Mouse (Mus musculus) testis, adult 2 months (tissue): Measurements from ENCODE around the gene Cited4.

ENCODE experiments used
- CTCF ChIP-seq: fragments of 200-500 bp; IDR thresholded peaks from 2 replicates; pipeline ENCODE4 v1.5.1; 2012; ENCODE audit warnings: low read depth, mild to moderate bottlenecking, inconsistent platforms, low read length, moderate library complexity; ENCODE audit not compliant: control insufficient read depth, insufficient read depth, insufficient replicate concordance
- POLR2A ChIP-seq: fragments of 200-500 bp; IDR thresholded peaks from 2 replicates; pipeline ENCODE4 v1.6.1; 2012; ENCODE audit warnings: low read depth, mild to moderate bottlenecking, inconsistent platforms, low read length, moderate library complexity; ENCODE audit not compliant: control insufficient read depth

DNA sequence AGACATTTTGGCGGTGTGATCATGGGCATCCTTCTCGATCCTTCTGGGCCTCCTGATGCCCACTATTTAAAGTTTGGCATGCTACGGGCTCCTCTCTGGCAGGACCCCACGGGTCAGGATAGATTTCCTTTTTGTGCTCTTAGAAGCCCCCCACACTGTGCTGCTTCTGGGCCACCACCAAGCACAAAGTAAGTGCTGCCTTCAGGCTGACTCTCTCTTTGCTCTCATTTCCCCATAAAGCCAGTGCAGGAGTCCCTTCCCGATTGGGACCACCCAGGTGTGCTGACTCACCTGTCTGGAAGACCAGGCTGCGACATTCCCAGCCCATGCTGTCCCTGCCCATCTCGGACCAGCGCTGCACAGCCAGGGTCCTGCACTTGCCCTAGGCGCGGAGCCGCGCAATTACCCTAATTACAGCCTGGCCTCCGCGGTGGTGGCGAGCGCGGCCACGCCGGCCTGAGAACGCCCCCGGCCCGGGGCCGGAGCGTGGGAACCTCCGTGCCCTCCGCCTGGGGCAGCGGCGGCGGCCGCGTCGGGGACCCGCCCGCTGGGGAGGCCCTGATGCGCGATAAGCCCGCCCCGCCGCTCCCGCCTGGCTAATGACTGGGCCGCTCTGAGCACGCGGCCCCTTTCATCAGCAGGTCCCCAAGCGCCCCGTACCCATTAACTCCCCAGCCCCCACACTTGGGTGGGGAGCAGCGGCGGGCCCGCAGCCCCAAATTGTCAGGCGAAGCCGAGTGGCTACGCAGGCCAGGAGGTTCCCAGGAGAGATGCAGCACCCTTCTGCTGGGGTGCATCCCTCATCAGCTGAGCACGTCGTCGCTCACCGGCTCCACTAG, 16.8 kb upstream of the Cited4 start:
- TF ChIP-seq CTCF = no peak
- no peak for TF ChIP-seq POLR2A
